Mouse (Mus musculus) liver, embryonic 18 days (tissue): Measurements from ENCODE around the gene Rhox4a. TPM values are rescaled to one million over a fixed set of nuclear protein-coding genes. Genes with fewer than 3 reads are reported as not detected.

Experiments used
- polyA plus RNA-seq: library from polyadenylated mRNA; depleted of rRNA; stranded (reverse); fragments of >200 nt; gene quantifications from 2 replicates; pipeline ENCODE4 v1.2.3, GENCODE M21; 2012; rRNA removed

The Rhox4a gene
- not detected in 2 replicates for polyA plus RNA-seq

DNA sequence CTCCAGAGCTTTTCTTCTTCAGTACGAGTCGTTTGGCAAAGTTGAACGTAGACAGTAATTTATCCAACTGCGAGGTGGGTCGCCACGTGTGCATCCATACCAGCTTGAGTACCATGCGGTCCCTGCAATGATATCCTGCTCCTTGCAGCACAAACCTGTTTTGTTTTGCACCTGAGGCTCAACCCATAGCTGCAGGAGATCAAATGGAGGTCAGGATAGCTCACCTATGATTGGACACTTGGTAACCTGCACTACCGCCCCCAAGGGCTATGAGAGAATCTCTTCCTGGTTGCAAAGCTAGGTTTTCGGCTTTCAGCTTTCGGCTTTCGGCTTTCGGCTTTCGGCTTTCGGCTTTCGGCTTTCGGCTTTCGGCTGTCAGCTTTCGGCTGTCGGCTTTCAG lies at the start of gene Rhox4a:
Gene Rhox4a, plus strand, starts transcription at position 301 of the 400 bp plus-strand sequence.

DNA sequence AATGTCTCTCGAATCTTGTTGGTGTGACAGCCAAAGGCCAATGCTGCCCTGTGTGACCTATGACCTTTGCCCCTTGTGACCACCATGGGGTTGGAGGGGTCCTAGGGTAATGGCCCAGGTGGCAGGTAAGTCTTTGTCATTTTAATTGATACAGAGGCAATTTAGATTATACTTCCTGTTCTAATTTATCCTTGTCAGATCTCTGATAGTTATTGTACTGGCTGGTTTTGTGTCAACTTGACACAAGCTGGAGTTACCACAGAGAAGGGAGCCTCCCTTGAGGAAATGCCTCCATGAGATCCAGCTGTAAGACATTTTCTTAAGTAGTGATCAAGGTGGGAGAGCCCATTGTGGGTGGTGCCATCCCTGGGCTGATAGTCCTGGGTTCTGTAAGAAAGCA lies 43.0 kb upstream of the Rhox4a start, which contains the start of gene Rhox1:
Gene Rhox1, minus strand, starts transcription at position 101 of the 400 bp plus-strand sequence.

DNA sequence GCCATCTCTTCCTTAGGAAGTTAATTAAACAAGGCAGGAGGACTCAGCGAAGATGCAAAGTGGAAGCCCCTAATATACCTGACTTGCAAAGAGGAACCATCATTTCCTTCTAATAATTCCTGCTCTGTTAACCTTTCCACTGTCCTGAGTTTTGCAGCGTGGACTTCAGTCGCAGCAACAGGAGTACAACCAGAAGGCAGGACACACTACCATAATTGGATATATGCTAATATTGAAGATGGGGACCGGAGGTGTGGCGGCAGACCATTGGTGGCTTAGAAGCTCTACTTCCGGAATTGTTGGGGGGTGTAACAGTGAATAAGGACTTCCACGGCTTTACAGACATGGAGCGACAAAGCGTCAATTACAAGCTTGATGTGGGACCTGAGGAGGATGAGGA lies 20.5 kb upstream of the Rhox4a start, which contains the start of gene Rhox2a:
Gene Rhox2a, plus strand, starts transcription at position 301 of the 400 bp plus-strand sequence.

DNA sequence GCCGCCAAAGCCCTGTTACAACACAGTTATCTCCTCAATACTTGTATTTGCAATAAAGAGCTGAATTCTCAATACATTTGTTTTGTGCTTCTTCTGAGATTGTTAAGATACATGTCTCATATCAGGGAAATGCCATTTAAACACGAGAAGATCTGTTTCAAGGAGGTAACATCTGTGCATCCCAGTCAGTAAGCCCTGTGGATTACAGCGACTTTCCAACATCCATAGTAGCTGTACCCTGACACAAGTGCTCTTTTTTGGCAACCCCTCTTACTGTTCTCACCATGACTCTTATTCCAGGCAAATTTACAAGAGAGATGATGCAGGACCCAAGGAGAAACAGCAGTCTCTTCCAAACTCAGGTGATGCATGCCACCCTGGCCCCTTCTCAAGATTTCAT lies 15.5 kb upstream of the Rhox4a start, which contains the start of gene Rhox3a:
Gene Rhox3a, plus strand, starts transcription at position 301 of the 400 bp plus-strand sequence.

Other genes starting within 250 kb of the Rhox4a start
- 0.04 and 0.05 TPM in 2 replicates for gene Sowahd, start 216.5 kb upstream of the Rhox4a start, polyA plus RNA-seq
- 435 and 498 TPM in 2 replicates for gene Rpl39, start 179.9 kb upstream of the Rhox4a start, polyA plus RNA-seq
- gene Upf3b, start 155.0 kb upstream of the Rhox4a start, polyA plus RNA-seq: 10.8 and 10.9 TPM in 2 replicates
- 1.9 and 2.1 TPM in 2 replicates for gene Nkap, start 138.5 kb upstream of the Rhox4a start, polyA plus RNA-seq
- not detected in 2 replicates for gene Akap14, start 96.5 kb upstream of the Rhox4a start, polyA plus RNA-seq
- 243 and 254 TPM in 2 replicates for gene Ndufa1, start 74.2 kb upstream of the Rhox4a start, polyA plus RNA-seq
- 1.6 and 1.9 TPM in 2 replicates for gene Rnf113a1, start 74.1 kb upstream of the Rhox4a start, polyA plus RNA-seq
- not detected in 2 replicates for gene Gm9, start 54.3 kb upstream of the Rhox4a start, polyA plus RNA-seq
- gene Rhox1, start 43.1 kb upstream of the Rhox4a start, polyA plus RNA-seq: not detected in 2 replicates
- gene Rhox2a, start 20.4 kb upstream of the Rhox4a start, polyA plus RNA-seq: not detected in 2 replicates
- not detected in 2 replicates for gene Rhox3a, start 15.4 kb upstream of the Rhox4a start, polyA plus RNA-seq
- not detected in 2 replicates for gene Rhox3a2, start 114.7 kb downstream of the Rhox4a start, polyA plus RNA-seq
- not detected in 2 replicates for gene Rhox4a2, start 125.5 kb downstream of the Rhox4a start, polyA plus RNA-seq
- not detected in 2 replicates for gene Rhox2b, start 146.7 kb downstream of the Rhox4a start, polyA plus RNA-seq
- not detected in 2 replicates for gene Rhox4b, start 167.2 kb downstream of the Rhox4a start, polyA plus RNA-seq
- gene Rhox2c, start 188.3 kb downstream of the Rhox4a start, polyA plus RNA-seq: not detected in 2 replicates
- gene Rhox3c, start 193.2 kb downstream of the Rhox4a start, polyA plus RNA-seq: not detected in 2 replicates
- not detected in 2 replicates for gene Rhox4c, start 215.0 kb downstream of the Rhox4a start, polyA plus RNA-seq
- gene Rhox2d, start 228.1 kb downstream of the Rhox4a start, polyA plus RNA-seq: not detected in 2 replicates
- gene Rhox4d, start 249.0 kb downstream of the Rhox4a start, polyA plus RNA-seq: not detected in 2 replicates